Mouse (Mus musculus): ENCODE data around the gene Dlat. TPM values are rescaled to one million over a fixed set of nuclear protein-coding genes. Genes with fewer than 3 reads are reported as not detected.

Gene Dlat
- polyA plus RNA-seq, 1 experiment from 2014 or later = 54.3 TPM

GRCm38 (mm10) chr9:50693631-50694030, 34.1 kb upstream of the Dlat start:
- H3K27ac ChIP-seq (ENCODE audit: low read length) = no peak overlapping the region
- H3K4me1 ChIP-seq (ENCODE audit: control insufficient read depth, insufficient read depth, low read length) = peaks cover 16% of the 10 kb centered on the region
- no peak for ATAC-seq

GRCm38 (mm10) chr9:50692626-50693580, 33.3 kb upstream of the Dlat start:
- WGBS = 15% methylated on average over 13 of the region's 13 CpGs
- Histone ChIP-seq H3K27ac (ENCODE audit: low read length) (no peak overlapping the region), H3K9me3 (replicated peaks; ENCODE audit: control insufficient read depth, low read length, poor library complexity, severe bottlenecking) (no peaks in the 10 kb centered on the region), H3K4me3 (ENCODE audit: low read depth, low read length) (no peak overlapping the region), H3K4me1 (ENCODE audit: control insufficient read depth, insufficient read depth, low read length) (peaks cover 12% of the 10 kb centered on the region), H3K4me2 (ENCODE audit: low read length) (no peak overlapping the region), H3K36me3 (ENCODE audit: control insufficient read depth, insufficient read depth, low read length) (peaks cover 8% of the 10 kb centered on the region), H3K9ac (ENCODE audit: low read depth, low read length) (no peak overlapping the region), H3K27me3 (ENCODE audit: control insufficient read depth, insufficient read depth, low read depth, low read length) (no peaks in the 10 kb centered on the region)
- ATAC-seq = no peak

More at GRCm38 (mm10) chr9:50693631-50694030, 34.1 kb upstream of the Dlat start:
- no peak overlapping the region for H3K9ac ChIP-seq (ENCODE audit: low read depth, low read length)
- peaks cover 8% of the 10 kb centered on the region for H3K36me3 ChIP-seq (ENCODE audit: control insufficient read depth, insufficient read depth, low read length)
- no peaks in the 10 kb centered on the region for H3K27me3 ChIP-seq (ENCODE audit: control insufficient read depth, insufficient read depth, low read depth, low read length)
- no peak overlapping the region for H3K4me2 ChIP-seq (ENCODE audit: low read length)
- no peak overlapping the region for H3K4me3 ChIP-seq (ENCODE audit: low read depth, low read length)
- no peaks in the 10 kb centered on the region for H3K9me3 ChIP-seq (replicated peaks; ENCODE audit: control insufficient read depth, low read length, poor library complexity, severe bottlenecking)
- 19% methylated on average over 10 of the region's 10 CpGs for WGBS

GRCm38 (mm10) chr9:50686866-50687652, 27.5 kb upstream of the Dlat start:
- Histone ChIP-seq H3K9ac (ENCODE audit: low read depth, low read length) (no peak overlapping the region), H3K4me3 (ENCODE audit: low read depth, low read length) (no peak overlapping the region), H3K27me3 (ENCODE audit: control insufficient read depth, insufficient read depth, low read depth, low read length) (no peaks in the 10 kb centered on the region), H3K27ac (ENCODE audit: low read length) (no peak overlapping the region), H3K4me1 (ENCODE audit: control insufficient read depth, insufficient read depth, low read length) (no peaks in the 10 kb centered on the region), H3K36me3 (ENCODE audit: control insufficient read depth, insufficient read depth, low read length) (peaks cover 33% of the 10 kb centered on the region), H3K9me3 (replicated peaks; ENCODE audit: control insufficient read depth, low read length, poor library complexity, severe bottlenecking) (no peaks in the 10 kb centered on the region), H3K4me2 (ENCODE audit: low read length) (no peak overlapping the region)
- 75% methylated on average over 6 of the region's 6 CpGs for WGBS
- no peak for ATAC-seq

- H3K9ac ChIP-seq (ENCODE audit: low read depth, low read length) = no peak overlapping the region
- peaks cover 55% of the 10 kb centered on the region for H3K36me3 ChIP-seq (ENCODE audit: control insufficient read depth, insufficient read depth, low read length)
- H3K4me2 ChIP-seq (ENCODE audit: low read length) = no peak overlapping the region
- no peak overlapping the region for H3K4me3 ChIP-seq (ENCODE audit: low read depth, low read length)
- no peaks in the 10 kb centered on the region for H3K4me1 ChIP-seq (ENCODE audit: control insufficient read depth, insufficient read depth, low read length)
- ATAC-seq = no peak
- no peak overlapping the region for H3K27ac ChIP-seq (ENCODE audit: low read length)
- 64% methylated on average over 7 of the region's 7 CpGs for WGBS
- no peaks in the 10 kb centered on the region for H3K9me3 ChIP-seq (replicated peaks; ENCODE audit: control insufficient read depth, low read length, poor library complexity, severe bottlenecking)
- no peaks in the 10 kb centered on the region for H3K27me3 ChIP-seq (ENCODE audit: control insufficient read depth, insufficient read depth, low read depth, low read length)
Measured at GRCm38 (mm10) chr9:50681727-50682126, 22.1 kb upstream of the Dlat start.

- H3K4me3 ChIP-seq (ENCODE audit: low read depth, low read length) = no peak overlapping the region
- no peaks in the 10 kb centered on the region for H3K27me3 ChIP-seq (ENCODE audit: control insufficient read depth, insufficient read depth, low read depth, low read length)
- no peak overlapping the region for H3K27ac ChIP-seq (ENCODE audit: low read length)
- H3K36me3 ChIP-seq (ENCODE audit: control insufficient read depth, insufficient read depth, low read length) = peaks cover 47% of the 10 kb centered on the region
- H3K9me3 ChIP-seq (replicated peaks; ENCODE audit: control insufficient read depth, low read length, poor library complexity, severe bottlenecking) = no peaks in the 10 kb centered on the region
- no peak overlapping the region for H3K9ac ChIP-seq (ENCODE audit: low read depth, low read length)
- H3K4me2 ChIP-seq (ENCODE audit: low read length) = no peak overlapping the region
- WGBS = 89% methylated on average over 1 of the region's 1 CpGs
- no peaks in the 10 kb centered on the region for H3K4me1 ChIP-seq (ENCODE audit: control insufficient read depth, insufficient read depth, low read length)
- ATAC-seq = no peak
Measured at GRCm38 (mm10) chr9:50679406-50679805, 19.8 kb upstream of the Dlat start.

- H3K36me3 ChIP-seq (ENCODE audit: control insufficient read depth, insufficient read depth, low read length) = peaks cover 19% of the 10 kb centered on the region
- no peak overlapping the region for H3K4me2 ChIP-seq (ENCODE audit: low read length)
- H3K9ac ChIP-seq (ENCODE audit: low read depth, low read length) = no peak overlapping the region
- no peaks in the 10 kb centered on the region for H3K27me3 ChIP-seq (ENCODE audit: control insufficient read depth, insufficient read depth, low read depth, low read length)
- no peak for ATAC-seq
- 35% methylated on average over 1 of the region's 1 CpGs for WGBS
- no peaks in the 10 kb centered on the region for H3K9me3 ChIP-seq (replicated peaks; ENCODE audit: control insufficient read depth, low read length, poor library complexity, severe bottlenecking)
- H3K27ac ChIP-seq (ENCODE audit: low read length) = no peak overlapping the region
- no peak overlapping the region for H3K4me3 ChIP-seq (ENCODE audit: low read depth, low read length)
- no peaks in the 10 kb centered on the region for H3K4me1 ChIP-seq (ENCODE audit: control insufficient read depth, insufficient read depth, low read length)
Measured at GRCm38 (mm10) chr9:50674771-50675170, 15.2 kb upstream of the Dlat start.

- ATAC-seq = 0 out of 2 replicates have a peak, but pooled peaks have one; percentile 54
- no peak overlapping the region for H3K4me2 ChIP-seq (ENCODE audit: low read length)
- no peak overlapping the region for H3K9ac ChIP-seq (ENCODE audit: low read depth, low read length)
- H3K9me3 ChIP-seq (replicated peaks; ENCODE audit: control insufficient read depth, low read length, poor library complexity, severe bottlenecking) = no peaks in the 10 kb centered on the region
- H3K4me3 ChIP-seq (ENCODE audit: low read depth, low read length) = no peak overlapping the region
- H3K36me3 ChIP-seq (ENCODE audit: control insufficient read depth, insufficient read depth, low read length) = peaks cover 9% of the 10 kb centered on the region
- no peak overlapping the region for H3K27ac ChIP-seq (ENCODE audit: low read length)
- no peaks in the 10 kb centered on the region for H3K27me3 ChIP-seq (ENCODE audit: control insufficient read depth, insufficient read depth, low read depth, low read length)
- no peaks in the 10 kb centered on the region for H3K4me1 ChIP-seq (ENCODE audit: control insufficient read depth, insufficient read depth, low read length)
- WGBS = 27% methylated on average over 5 of the region's 5 CpGs
Measured at GRCm38 (mm10) chr9:50670690-50671089, 11.1 kb upstream of the Dlat start.

- H3K4me2 ChIP-seq (ENCODE audit: low read length) = no peak overlapping the region
- no peak overlapping the region for H3K27ac ChIP-seq (ENCODE audit: low read length)
- no peak overlapping the region for H3K9ac ChIP-seq (ENCODE audit: low read depth, low read length)
- no peaks in the 10 kb centered on the region for H3K27me3 ChIP-seq (ENCODE audit: control insufficient read depth, insufficient read depth, low read depth, low read length)
- WGBS = 80% methylated on average over 8 of the region's 8 CpGs
- H3K36me3 ChIP-seq (ENCODE audit: control insufficient read depth, insufficient read depth, low read length) = peaks cover 18% of the 10 kb centered on the region
- no peak for ATAC-seq
- H3K9me3 ChIP-seq (replicated peaks; ENCODE audit: control insufficient read depth, low read length, poor library complexity, severe bottlenecking) = no peaks in the 10 kb centered on the region
- H3K4me1 ChIP-seq (ENCODE audit: control insufficient read depth, insufficient read depth, low read length) = no peaks in the 10 kb centered on the region
- no peak overlapping the region for H3K4me3 ChIP-seq (ENCODE audit: low read depth, low read length)
Measured at GRCm38 (mm10) chr9:50667579-50668498, 8.3 kb upstream of the Dlat start.
